Mouse (Mus musculus) cortical plate, adult 2 months (tissue): ENCODE data around the gene Dpysl4.

Source experiments
- CTCF ChIP-seq: fragments of 200-500 bp; IDR thresholded peaks from 2 replicates; pipeline ENCODE4 v1.5.1; 2011; ENCODE audit warnings: mild to moderate bottlenecking, control low read depth, low read length; ENCODE audit not compliant: insufficient read depth; ENCODE audit errors: extremely low read depth
- POLR2A ChIP-seq: fragments of 200-500 bp; IDR thresholded peaks from 2 replicates; pipeline ENCODE4 v1.6.1; 2011; ENCODE audit warnings: mild to moderate bottlenecking, low read length, control low read depth; ENCODE audit not compliant: insufficient read depth; ENCODE audit errors: extremely low read depth

DNA sequence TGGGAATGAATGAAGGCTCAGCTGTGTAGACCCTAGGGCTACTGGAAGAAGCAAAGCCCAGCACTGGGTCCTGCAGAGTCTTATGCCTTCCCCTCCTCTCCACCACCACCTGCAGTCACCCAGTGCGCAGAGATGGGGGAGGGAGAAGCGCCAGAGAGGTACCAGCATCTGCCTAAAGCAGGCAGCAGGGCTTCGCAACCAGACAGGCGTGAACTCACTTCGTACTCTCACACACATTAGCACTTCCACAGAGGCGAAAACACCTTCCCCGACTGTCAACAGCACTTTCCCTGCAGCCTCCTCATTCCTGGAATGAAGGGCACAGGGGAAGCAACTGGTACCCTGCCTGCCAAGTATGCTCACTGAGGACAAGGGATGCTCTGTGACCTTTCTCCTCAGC is 63.6 kb downstream of the Dpysl4 start:
- no peak for TF ChIP-seq CTCF
- no peak for TF ChIP-seq POLR2A
